Mouse (Mus musculus): Measurements from ENCODE around the gene Xpot. TPM values are rescaled to one million over a fixed set of nuclear protein-coding genes. Genes with fewer than 3 reads are reported as not detected.

The Xpot gene
- polyA plus RNA-seq (2015; fragmentation: Illumina TruSeq; extraction: RNeasy Lipid Tissue Mini Kit (QIAGEN cat#74804); ENCODE audit: insufficient read depth, low replicate concordance), result 44.6 TPM

GRCm38 (mm10) chr10:121626186-121626882, at the start of gene Xpot:
Gene Xpot, minus strand, starts transcription at chr10:121626332.

GRCm38 (mm10) chr10:121641272-121642053, 15.3 kb upstream of the Xpot start, which contains the start of gene D930020B18Rik:
Gene D930020B18Rik, plus strand, starts transcription at chr10:121641588.

GRCm38 (mm10) chr10:121586675-121587370, 39.3 kb downstream of the Xpot start, which contains the start of gene Tbk1:
Gene Tbk1, minus strand, starts transcription at chr10:121586787.

Other genes with a start within 250 kb of the Xpot start
- 65.5 TPM for gene Rassf3, start 150.0 kb downstream of the Xpot start, polyA plus RNA-seq (2015; fragmentation: Illumina TruSeq; extraction: RNeasy Lipid Tissue Mini Kit (QIAGEN cat#74804); ENCODE audit: insufficient read depth, low replicate concordance)
- gene Tbk1, start 39.5 kb downstream of the Xpot start, polyA plus RNA-seq (2015; fragmentation: Illumina TruSeq; extraction: RNeasy Lipid Tissue Mini Kit (QIAGEN cat#74804); ENCODE audit: insufficient read depth, low replicate concordance), result 90.6 TPM
- not detected for gene D930020B18Rik, start 15.3 kb upstream of the Xpot start, polyA plus RNA-seq (2015; fragmentation: Illumina TruSeq; extraction: RNeasy Lipid Tissue Mini Kit (QIAGEN cat#74804); ENCODE audit: insufficient read depth, low replicate concordance)
- 6.7 TPM for gene BC048403, start 113.6 kb upstream of the Xpot start, polyA plus RNA-seq (2015; fragmentation: Illumina TruSeq; extraction: RNeasy Lipid Tissue Mini Kit (QIAGEN cat#74804); ENCODE audit: insufficient read depth, low replicate concordance)